Mouse (Mus musculus) gastrocnemius, adult 2 months (tissue): ENCODE measurements around the gene Slc35e3. TPM values are rescaled to one million over a fixed set of nuclear protein-coding genes. Genes with fewer than 3 reads are reported as not detected.
"Not testable (repeated sequence)": the region's sequence is repeated elsewhere in the genome, so short reads cannot be mapped to it uniquely, and the experiment has no call there.

Source experiments
- DNase-seq: peaks from one replicate; pipeline ENCODE4 v3.0.0; 2022
- H3K27ac ChIP-seq: fragments of 200-600 bp; 2 replicates; pipeline ENCODE4 v1.8.1; 2022; ENCODE audit warnings: mild to moderate bottlenecking
- H3K4me3 ChIP-seq: fragments of 200-600 bp; 2 replicates; pipeline ENCODE4 v1.8.1; 2022; ENCODE audit warnings: mild to moderate bottlenecking, moderate library complexity
- CTCF ChIP-seq: fragments of 200-600 bp; IDR thresholded peaks from 2 replicates; pipeline ENCODE4 v1.8.1; 2022; ENCODE audit warnings: antibody characterized with exemption, mild to moderate bottlenecking, moderate library complexity
- intact Hi-C: fragments of 180-260 bp; cut with DNase I; formaldehyde crosslinking; loops from one replicate; pipeline ENCODE4 v1.15.1; 2025
- total RNA-seq, 2 experiments: library from RNA; stranded (reverse); gene quantifications; 2 replicates each; pipeline ENCODE4 v1.2.3; 2021

Gene Slc35e3
- total RNA-seq, 2 experiments from 2014 or later = 4.6 to 5.1 TPM

GRCm38 (mm10) chr10:117749787-117750343 lies 3.7 kb upstream of the Slc35e3 start:
- no peak for TF ChIP-seq CTCF
- intact Hi-C loops = loop anchor here (5.0 kb wide), 1 partner anchor 42 kb away; the partner anchor contains the start of gene Nup107
- Histone ChIP-seq H3K4me3 (no peak overlapping the region), H3K27ac (no peak overlapping the region)
- DNase-seq = no peak

- intact Hi-C loops = loop anchor here (5.0 kb wide), 1 partner anchor 43 kb away; the partner anchor contains the start of gene Nup107
- Histone ChIP-seq H3K4me3 (no peak overlapping the region), H3K27ac (no peak overlapping the region)
- TF ChIP-seq CTCF = no peak
- DNase-seq = no peak
These were observed 3.0 kb upstream of the Slc35e3 start for GRCm38 (mm10) chr10:117749050-117749686.

GRCm38 (mm10) chr10:117748276-117749049 lies 2.3 kb upstream of the Slc35e3 start:
- H3K27ac ChIP-seq = no peak overlapping the region
- TF ChIP-seq CTCF = no peak
- intact Hi-C loops = loop anchor here (5.0 kb wide), 1 partner anchor 44 kb away; the partner anchor contains the start of gene Nup107
- H3K4me3 ChIP-seq = no peak overlapping the region
- no peak for DNase-seq

- Histone ChIP-seq H3K27ac (no peak overlapping the region), H3K4me3 (no peak overlapping the region)
- DNase-seq = no peak
- intact Hi-C loops = loop anchor here (5.0 kb wide), 1 partner anchor 45 kb away; the partner anchor contains the start of gene Nup107
- TF ChIP-seq CTCF = no peak
These were observed 1.5 kb upstream of the Slc35e3 start for GRCm38 (mm10) chr10:117747711-117748110.

- DNase-seq = not testable (repeated sequence)
- Histone ChIP-seq H3K4me3 (peak overlapping the region; percentile 77), H3K27ac (peak overlapping the region; percentile 84)
- intact Hi-C loops = loop anchor here (5.0 kb wide), 1 partner anchor 47 kb away; the partner anchor contains the start of gene Nup107
These were observed 432 bp downstream of the Slc35e3 start for GRCm38 (mm10) chr10:117745570-117746296.

GRCm38 (mm10) chr10:117743917-117744316 lies 2.2 kb downstream of the Slc35e3 start:
- DNase-seq = no peak
- intact Hi-C loops = no loop called here
- Histone ChIP-seq H3K4me3 (no peak overlapping the region), H3K27ac (no peak overlapping the region)
- no peak for TF ChIP-seq CTCF

GRCm38 (mm10) chr10:117743182-117743581 lies 3.0 kb downstream of the Slc35e3 start:
- no peak overlapping the region for H3K4me3 ChIP-seq
- no peak overlapping the region for H3K27ac ChIP-seq
- intact Hi-C loops = no loop called here
- no peak for TF ChIP-seq CTCF
- no peak for DNase-seq

- no peak for TF ChIP-seq CTCF
- intact Hi-C loops = no loop called here
- no peak for DNase-seq
- Histone ChIP-seq H3K4me3 (no peak overlapping the region), H3K27ac (no peak overlapping the region)
These were observed 3.5 kb downstream of the Slc35e3 start for GRCm38 (mm10) chr10:117742618-117743017.

GRCm38 (mm10) chr10:117741698-117742475 lies 4.3 kb downstream of the Slc35e3 start:
- TF ChIP-seq CTCF = no peak
- no peak overlapping the region for H3K27ac ChIP-seq
- intact Hi-C loops = no loop called here
- no peak for DNase-seq
- H3K4me3 ChIP-seq = no peak overlapping the region

GRCm38 (mm10) chr10:117740921-117741320 lies 5.2 kb downstream of the Slc35e3 start:
- intact Hi-C loops = no loop called here
- H3K27ac ChIP-seq = no peak overlapping the region
- no peak for TF ChIP-seq CTCF
- no peak overlapping the region for H3K4me3 ChIP-seq
- no peak for DNase-seq

- no peak for TF ChIP-seq CTCF
- intact Hi-C loops = no loop called here
- no peak overlapping the region for H3K4me3 ChIP-seq
- no peak for DNase-seq
- no peak overlapping the region for H3K27ac ChIP-seq
These were observed 6.0 kb downstream of the Slc35e3 start for GRCm38 (mm10) chr10:117740171-117740570.

- DNase-seq = no peak
- no peak overlapping the region for H3K27ac ChIP-seq
- no peak for TF ChIP-seq CTCF
- H3K4me3 ChIP-seq = no peak overlapping the region
- intact Hi-C loops = no loop called here
These were observed 6.6 kb downstream of the Slc35e3 start for GRCm38 (mm10) chr10:117739648-117739948.
